Mouse (Mus musculus) liver, adult 2 months (tissue): ENCODE results near the gene Hhat. TPM values are rescaled to one million over a fixed set of nuclear protein-coding genes. Genes with fewer than 3 reads are reported as not detected.

ENCODE experiments used
- DNase-seq: peaks from one replicate; pipeline ENCODE4 v3.0.0-alpha.2; 2011; ENCODE audit warnings: low read depth, low spot score; ENCODE audit errors: extremely low read depth
- H3K27ac ChIP-seq: fragments of 200-500 bp; replicated peaks from 2 replicates; pipeline ENCODE4 v1.5.1; 2012; ENCODE audit warnings: low read depth, mild to moderate bottlenecking, control low read depth, inconsistent platforms, low read length; ENCODE audit not compliant: insufficient read depth
- H3K27me3 ChIP-seq: fragments of 200-500 bp; 2 replicates; pipeline ENCODE4 v1.6.1; 2012; ENCODE audit warnings: mild to moderate bottlenecking, moderate library complexity, low read length, inconsistent platforms; ENCODE audit not compliant: control insufficient read depth, insufficient read depth
- H3K36me3 ChIP-seq: fragments of 200-500 bp; 2 replicates; pipeline ENCODE4 v1.6.1; 2012; ENCODE audit warnings: low read length, inconsistent platforms; ENCODE audit not compliant: control insufficient read depth, insufficient read depth
- H3K4me1 ChIP-seq: fragments of 200-500 bp; 2 replicates; pipeline ENCODE4 v1.6.1; 2011; ENCODE audit warnings: low read length; ENCODE audit not compliant: control insufficient read depth, insufficient read depth
- H3K4me3 ChIP-seq: fragments of 200-500 bp; 2 replicates; pipeline ENCODE4 v1.5.1; 2011; ENCODE audit warnings: low read depth, mild to moderate bottlenecking, control low read depth, low read length, moderate library complexity; ENCODE audit not compliant: insufficient read depth
- H3K79me2 ChIP-seq: fragments of 200-500 bp; 2 replicates; pipeline ENCODE4 v1.6.1; 2012; ENCODE audit warnings: inconsistent platforms, mild to moderate bottlenecking, low read length, moderate library complexity; ENCODE audit not compliant: control insufficient read depth, insufficient read depth
- H3K9ac ChIP-seq: fragments of 200-500 bp; 2 replicates; pipeline ENCODE4 v1.6.1; 2012; ENCODE audit warnings: low read depth, mild to moderate bottlenecking, control low read depth, inconsistent platforms, low read length
- CTCF ChIP-seq: fragments of 200-500 bp; IDR thresholded peaks from 2 replicates; pipeline ENCODE4 v1.5.1; 2011; ENCODE audit warnings: low read depth, low read length, control low read depth
- POLR2A ChIP-seq: fragments of 200-500 bp; IDR thresholded peaks from 2 replicates; pipeline ENCODE4 v1.6.1; 2011; ENCODE audit warnings: low read length, control low read depth; ENCODE audit not compliant: insufficient read depth; ENCODE audit errors: extremely low read depth
- WGBS: fragments of 180-500 bp; shearing (Covaris S2); methylation state at CpG from one replicate; pipeline ENCODE4 v1.1.7; 2018; 5-methylcytosine and 5-hydroxymethylcytosine counted together
- polyA plus RNA-seq: library from polyadenylated mRNA; depleted of rRNA; stranded (reverse); fragments of >200 nt; gene quantifications from 2 replicates; pipeline ENCODE4 v1.2.3, GENCODE M21; 2012
- total RNA-seq: library from RNA; depleted of rRNA; stranded (reverse); fragments of >200 nt; gene quantifications from 2 replicates; pipeline ENCODE4 v1.2.3, GENCODE M21; 2014

Hhat gene
- total and polyA plus RNA-seq, 2 experiments: 1.9 to 2.1 TPM

- no peaks in the 10 kb centered on the region for H3K27me3 ChIP-seq
- WGBS: 87% methylated on average over 2 of the region's 2 CpGs
- no peak for TF ChIP-seq CTCF
- no peak for TF ChIP-seq POLR2A
- no peaks in the 10 kb centered on the region for H3K4me1 ChIP-seq
- no peak overlapping the region for H3K27ac ChIP-seq
- H3K9ac ChIP-seq: no peak overlapping the region
- H3K79me2 ChIP-seq: no peaks in the 10 kb centered on the region
- H3K4me3 ChIP-seq: no peak overlapping the region
- H3K36me3 ChIP-seq: no peaks in the 10 kb centered on the region
- no peak for DNase-seq
Observed at GRCm38 (mm10) chr1:192497505-192497904, 273.5 kb downstream of the Hhat start.

- no peak overlapping the region for H3K27ac ChIP-seq
- WGBS: 77% methylated on average over 13 of the region's 13 CpGs
- H3K9ac ChIP-seq: no peak overlapping the region
- no peak for DNase-seq
- no peaks in the 10 kb centered on the region for H3K27me3 ChIP-seq
- no peaks in the 10 kb centered on the region for H3K4me1 ChIP-seq
- no peaks in the 10 kb centered on the region for H3K36me3 ChIP-seq
- H3K79me2 ChIP-seq: no peaks in the 10 kb centered on the region
- no peak overlapping the region for H3K4me3 ChIP-seq
- TF ChIP-seq CTCF: no peak
Observed at GRCm38 (mm10) chr1:192489908-192490825, 280.9 kb downstream of the Hhat start.

- Histone ChIP-seq H3K4me1 (no peaks in the 10 kb centered on the region), H3K4me3 (no peak overlapping the region), H3K36me3 (no peaks in the 10 kb centered on the region), H3K27me3 (no peaks in the 10 kb centered on the region), H3K9ac (no peak overlapping the region), H3K79me2 (no peaks in the 10 kb centered on the region), H3K27ac (no peak overlapping the region)
- DNase-seq: no peak
- TF ChIP-seq POLR2A (no peak), CTCF (no peak)
- WGBS: 93% methylated on average over 11 of the region's 11 CpGs
Observed at GRCm38 (mm10) chr1:192487571-192487970, 283.5 kb downstream of the Hhat start.

GRCm38 (mm10) chr1:192485030-192485429 lies 286.0 kb downstream of the Hhat start:
- H3K79me2 ChIP-seq: no peaks in the 10 kb centered on the region
- H3K9ac ChIP-seq: no peak overlapping the region
- TF ChIP-seq CTCF (no peak), POLR2A (no peak)
- H3K36me3 ChIP-seq: no peaks in the 10 kb centered on the region
- WGBS: 72% methylated on average over 3 of the region's 3 CpGs
- H3K4me1 ChIP-seq: no peaks in the 10 kb centered on the region
- H3K27me3 ChIP-seq: no peaks in the 10 kb centered on the region
- no peak overlapping the region for H3K4me3 ChIP-seq
- DNase-seq: no peak
- H3K27ac ChIP-seq: no peak overlapping the region

- DNase-seq: no peak
- Histone ChIP-seq H3K36me3 (no peaks in the 10 kb centered on the region), H3K4me1 (no peaks in the 10 kb centered on the region), H3K79me2 (no peaks in the 10 kb centered on the region), H3K27me3 (no peaks in the 10 kb centered on the region), H3K9ac (no peak overlapping the region), H3K27ac (no peak overlapping the region), H3K4me3 (no peak overlapping the region)
- TF ChIP-seq POLR2A (no peak), CTCF (no peak)
Observed at GRCm38 (mm10) chr1:192481446-192481845, 289.6 kb downstream of the Hhat start.
